Mouse (Mus musculus): ENCODE measurements at regions not wholly inside any gene's neighbourhood (a gene's known extent, or its start where the extent isn't known, plus 50 kb on each side); places are given as distances from the start of the nearest gene placed in this dataset.

- peak in 1 of 2 experiments; percentile 20 for DNase-seq (ENCODE audit: low read depth in 2 of 2, low spot score in 2 of 2)
Measured at GRCm38 (mm10) chr2:9683673-9684210, 197.3 kb upstream of the 4930412O13Rik start.

- no peak for DNase-seq (ENCODE audit: low read depth in 2 of 2, low spot score in 2 of 2)
Measured at GRCm38 (mm10) chr2:9688176-9688575, 192.9 kb upstream of the 4930412O13Rik start.

GRCm38 (mm10) chr2:9689518-9689917 is 191.5 kb upstream of the 4930412O13Rik start:
- peak; percentile 33 to 52 for DNase-seq (ENCODE audit: low read depth in 2 of 2, low spot score in 2 of 2)

GRCm38 (mm10) chr2:9691506-9691905 is 189.5 kb upstream of the 4930412O13Rik start:
- no peak for DNase-seq (ENCODE audit: low read depth in 2 of 2, low spot score in 2 of 2)

GRCm38 (mm10) chr2:9691906-9692305 is 189.1 kb upstream of the 4930412O13Rik start:
- peak in 1 of 2 experiments; percentile 15 for DNase-seq (ENCODE audit: low read depth in 2 of 2, low spot score in 2 of 2)

- DNase-seq (ENCODE audit: low read depth in 2 of 2, low spot score in 2 of 2), result no peak
Measured at GRCm38 (mm10) chr2:9693351-9693750, 187.7 kb upstream of the 4930412O13Rik start.

GRCm38 (mm10) chr2:9694178-9694577 is 186.9 kb upstream of the 4930412O13Rik start:
- DNase-seq (ENCODE audit: low read depth in 2 of 2, low spot score in 2 of 2), result no peak

GRCm38 (mm10) chr2:9697591-9698345 is 183.3 kb upstream of the 4930412O13Rik start:
- DNase-seq (ENCODE audit: low read depth in 2 of 2, low spot score in 2 of 2), result no peak

GRCm38 (mm10) chr2:9704266-9704665 is 176.8 kb upstream of the 4930412O13Rik start:
- DNase-seq (ENCODE audit: low read depth in 2 of 2, low spot score in 2 of 2), result no peak

GRCm38 (mm10) chr2:9709466-9709865 is 171.6 kb upstream of the 4930412O13Rik start:
- no peak for DNase-seq (ENCODE audit: low read depth in 2 of 2, low spot score in 2 of 2)

GRCm38 (mm10) chr2:9717904-9718303 is 163.1 kb upstream of the 4930412O13Rik start:
- no peak for DNase-seq (ENCODE audit: low read depth in 2 of 2, low spot score in 2 of 2)

GRCm38 (mm10) chr2:9733243-9733642 is 147.8 kb upstream of the 4930412O13Rik start:
- DNase-seq (ENCODE audit: low read depth in 2 of 2, low spot score in 2 of 2), result no peak

- DNase-seq (ENCODE audit: low read depth in 2 of 2, low spot score in 2 of 2), result no peak
Measured at GRCm38 (mm10) chr2:9744181-9744580, 136.9 kb upstream of the 4930412O13Rik start.

GRCm38 (mm10) chr2:9749829-9750788 is 130.9 kb upstream of the 4930412O13Rik start:
- peak; percentile 3 to 19 for DNase-seq (ENCODE audit: low read depth in 2 of 2, low spot score in 2 of 2)

GRCm38 (mm10) chr2:9753691-9754090 is 127.4 kb upstream of the 4930412O13Rik start:
- DNase-seq (ENCODE audit: low read depth in 2 of 2, low spot score in 2 of 2), result no peak

- no peak for DNase-seq (ENCODE audit: low read depth in 2 of 2, low spot score in 2 of 2)
Measured at GRCm38 (mm10) chr2:9754153-9754552, 126.9 kb upstream of the 4930412O13Rik start.

- DNase-seq (ENCODE audit: low read depth in 2 of 2, low spot score in 2 of 2), result no peak
Measured at GRCm38 (mm10) chr2:9757770-9758420, 123.2 kb upstream of the 4930412O13Rik start.

- no peak for DNase-seq (ENCODE audit: low read depth in 2 of 2, low spot score in 2 of 2)
Measured at GRCm38 (mm10) chr2:9758983-9759382, 122.1 kb upstream of the 4930412O13Rik start.

GRCm38 (mm10) chr2:9759389-9760104 is 121.5 kb upstream of the 4930412O13Rik start:
- DNase-seq (ENCODE audit: low read depth in 2 of 2, low spot score in 2 of 2), result no peak

- DNase-seq (ENCODE audit: low read depth in 2 of 2, low spot score in 2 of 2), result no peak
Measured at GRCm38 (mm10) chr2:9780159-9780558, 100.9 kb upstream of the 4930412O13Rik start.
